8 mouse cellular contexts compared by ENCODE assay signal in the genomic region with DNA sequence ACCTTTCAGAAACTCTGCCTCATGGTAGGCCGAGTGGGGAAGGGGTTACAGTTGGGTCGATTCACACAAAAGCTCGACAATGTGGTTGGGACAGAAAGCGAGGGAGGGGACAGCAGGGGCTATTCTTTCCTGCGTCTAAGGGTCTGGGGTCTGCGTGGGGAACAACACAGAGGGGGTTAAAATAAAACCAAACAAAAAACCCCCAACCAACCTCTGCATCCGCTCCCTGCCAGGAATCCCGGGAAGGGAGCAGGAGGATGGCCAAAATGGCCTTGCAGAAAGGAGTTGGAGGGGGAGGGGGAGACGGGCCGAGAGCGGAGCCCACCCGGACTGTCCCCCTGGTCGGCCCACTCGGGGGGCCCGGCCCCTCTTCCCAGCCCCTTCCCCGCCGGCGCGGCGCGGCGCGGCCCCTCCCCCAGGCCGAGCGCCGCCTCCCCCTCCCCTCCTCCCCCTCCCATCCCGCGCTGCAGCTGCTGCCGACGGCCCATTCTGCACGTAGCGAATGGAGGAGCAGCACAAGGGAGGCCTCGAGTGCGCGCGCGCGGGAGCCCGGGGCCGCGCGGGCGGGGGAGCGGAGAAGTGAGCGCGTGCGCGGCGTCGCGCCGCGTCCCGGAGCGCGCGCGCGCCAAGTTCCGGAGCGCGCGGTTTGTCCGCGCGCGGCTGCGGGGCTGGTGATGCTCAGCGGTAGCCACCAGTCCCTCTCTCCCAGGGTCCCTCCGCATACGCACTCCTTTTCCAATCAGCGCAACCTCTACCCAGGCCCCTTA. TPM values are rescaled to one million over a fixed set of nuclear protein-coding genes. Genes with fewer than 3 reads are reported as not detected.
DNase-seq lines count a peak whose midpoint lies in the region; ATAC-seq lines count a peak whose summit lies in the region.

No protein-coding gene starts in this region.

- peak overlapping the region; percentile 92 for H3K27ac ChIP-seq in embryonic facial prominence, embryonic 12.5 days
- H3K27ac ChIP-seq in heart, embryonic 11.5 days (ENCODE audit: low read depth, low read length): peak overlapping the region; percentile 78
- peak overlapping the region; percentile 97 for H3K27ac ChIP-seq in kidney, embryonic 16.5 days (ENCODE audit: low read length)
- H3K27ac ChIP-seq in liver, embryonic 11.5 days (ENCODE audit: low read depth, low read length): peak overlapping the region; percentile 97

- H3K4me1 ChIP-seq in embryonic facial prominence, embryonic 12.5 days: peaks cover 32% of the 10 kb centered on the region
- peaks cover 34% of the 10 kb centered on the region for H3K4me1 ChIP-seq in heart, embryonic 11.5 days (ENCODE audit: control insufficient read depth, insufficient read depth, low read length)
- H3K4me1 ChIP-seq in kidney, embryonic 16.5 days (ENCODE audit: insufficient read depth, low read length): peaks cover 45% of the 10 kb centered on the region
- peaks cover 41% of the 10 kb centered on the region for H3K4me1 ChIP-seq in liver, embryonic 11.5 days (replicated peaks; ENCODE audit: control insufficient read depth, insufficient read depth, low read length)

- H3K4me2 ChIP-seq in embryonic facial prominence, embryonic 12.5 days (replicated peaks): peak overlapping the region; percentile 59
- peak overlapping the region; percentile 72 for H3K4me2 ChIP-seq in heart, embryonic 11.5 days
- peak overlapping the region; percentile 64 for H3K4me2 ChIP-seq in kidney, embryonic 16.5 days (replicated peaks; ENCODE audit: low read depth, low read length)
- H3K4me2 ChIP-seq in liver, embryonic 11.5 days: peak overlapping the region; percentile 85

- under 1% methylated on average over 55 of the region's 72 CpGs for WGBS in embryonic facial prominence, embryonic 12.5 days
- WGBS in heart, embryonic 11.5 days (ENCODE audit: insufficient replicate concordance): under 1% methylated on average over 41 of the region's 72 CpGs
- 0% methylated on average over 41 of the region's 72 CpGs for WGBS in kidney, embryonic 16.5 days
- WGBS in liver, embryonic 11.5 days: under 1% methylated on average over 61 of the region's 72 CpGs

- peak; percentile 50 for ATAC-seq in embryonic facial prominence, embryonic 12.5 days (ENCODE audit: insufficient number of reproducible peaks, insufficient read depth, low FRiP score, low TSS enrichment)
- peak; percentile 47 for ATAC-seq in heart, embryonic 11.5 days (replicated peaks; ENCODE audit: insufficient number of reproducible peaks, low FRiP score, low TSS enrichment)
- peak; percentile 49 for ATAC-seq in kidney, embryonic 16.5 days (ENCODE audit: low FRiP score, low TSS enrichment)
- peak; percentile 72 for ATAC-seq in liver, embryonic 11.5 days (replicated peaks; ENCODE audit: low FRiP score)

- H3K36me3 ChIP-seq in embryonic facial prominence, embryonic 12.5 days: no peaks in the 10 kb centered on the region
- H3K36me3 ChIP-seq in heart, embryonic 11.5 days (ENCODE audit: control insufficient read depth, insufficient read depth, low read length): no peaks in the 10 kb centered on the region
- no peaks in the 10 kb centered on the region for H3K36me3 ChIP-seq in kidney, embryonic 16.5 days (ENCODE audit: insufficient read depth, low read length)
- no peaks in the 10 kb centered on the region for H3K36me3 ChIP-seq in liver, embryonic 11.5 days (ENCODE audit: control insufficient read depth, insufficient read depth, low read length)

- peak overlapping the region; percentile 57 for H3K9ac ChIP-seq in embryonic facial prominence, embryonic 12.5 days
- H3K9ac ChIP-seq in heart, embryonic 11.5 days (ENCODE audit: low read depth, low read length): peak overlapping the region; percentile 75
- peak overlapping the region; percentile 71 for H3K9ac ChIP-seq in kidney, embryonic 16.5 days (replicated peaks; ENCODE audit: low read length)
- peak overlapping the region; percentile 79 for H3K9ac ChIP-seq in liver, embryonic 11.5 days (ENCODE audit: low read depth, low read length)

- no peaks in the 10 kb centered on the region for H3K9me3 ChIP-seq in embryonic facial prominence, embryonic 12.5 days
- no peaks in the 10 kb centered on the region for H3K9me3 ChIP-seq in heart, embryonic 11.5 days (replicated peaks; ENCODE audit: control insufficient read depth, low read length)
- H3K9me3 ChIP-seq in kidney, embryonic 16.5 days (ENCODE audit: low read length): no peaks in the 10 kb centered on the region
- no peaks in the 10 kb centered on the region for H3K9me3 ChIP-seq in liver, embryonic 11.5 days (ENCODE audit: control insufficient read depth, low read length)

- H3K4me3 ChIP-seq in embryonic facial prominence, embryonic 12.5 days: peak overlapping the region; percentile 38
- H3K4me3 ChIP-seq in heart, embryonic 11.5 days (ENCODE audit: low read depth, low read length): peak overlapping the region; percentile 50
- H3K4me3 ChIP-seq in kidney, embryonic 16.5 days (ENCODE audit: low read length): peak overlapping the region; percentile 55
- peak overlapping the region; percentile 60 for H3K4me3 ChIP-seq in liver, embryonic 11.5 days (ENCODE audit: low read depth, low read length)

- 0 out of 2 replicates have a peak, but pooled peaks cover 6% of the 10 kb centered on the region for H3K27me3 ChIP-seq in embryonic facial prominence, embryonic 12.5 days
- peaks cover 17% of the 10 kb centered on the region for H3K27me3 ChIP-seq in heart, embryonic 11.5 days (ENCODE audit: control insufficient read depth, insufficient read depth, low read length)
- H3K27me3 ChIP-seq in kidney, embryonic 16.5 days (ENCODE audit: insufficient read depth, low read length): peaks cover 9% of the 10 kb centered on the region
- H3K27me3 ChIP-seq in liver, embryonic 11.5 days (replicated peaks; ENCODE audit: control insufficient read depth, insufficient read depth, low read length): peaks cover 28% of the 10 kb centered on the region

- DNase-seq in layer of hippocampus, adult 11-12 months (ENCODE audit: low spot score): peak; percentile 91
- DNase-seq in layer of hippocampus, adult 9-10 months (ENCODE audit: low spot score): no peak
- DNase-seq in liver, embryonic 11.5 days (ENCODE audit: low spot score): peak; percentile 92
- DNase-seq in natural killer cell, adult 2 months (ENCODE audit: low spot score in 2 of 2): peak; percentile 64 to 66
- peak; percentile 74 for DNase-seq in telencephalon, adult 2 months (ENCODE audit: low read depth, low spot score)

RNA-seq across cellular contexts. Expression of a gene that starts 2.9 kb away (rescaled TPM):
- polyA plus RNA-seq in embryonic facial prominence, embryonic 12.5 days (2016; fragmentation: Nextera tagmentation; extraction: Ambion mirVana): 0.47 TPM in 1 of 2 replicates, not detected in the other
- 0.48 and 0.80 TPM in 2 replicates for polyA plus RNA-seq in heart, embryonic 11.5 days (2014; fragmentation: Nextera tagmentation; extraction: Ambion mirVana)
- not detected in 2 replicates for polyA plus RNA-seq in kidney, embryonic 16.5 days (2015; fragmentation: Nextera tagmentation; extraction: Ambion mirVana)
- polyA plus RNA-seq in liver, embryonic 11.5 days (2014; fragmentation: Nextera tagmentation; extraction: Ambion mirVana): not detected in 2 replicates

RNA-seq across cellular contexts. Expression of a gene that starts 49.8 kb away (rescaled TPM):
- polyA plus RNA-seq in embryonic facial prominence, embryonic 12.5 days (2016; fragmentation: Nextera tagmentation; extraction: Ambion mirVana): 43.1 and 45.4 TPM in 2 replicates
- polyA plus RNA-seq in heart, embryonic 11.5 days (2014; fragmentation: Nextera tagmentation; extraction: Ambion mirVana): 27.6 and 29.8 TPM in 2 replicates
- polyA plus RNA-seq in kidney, embryonic 16.5 days (2015; fragmentation: Nextera tagmentation; extraction: Ambion mirVana): 35.6 and 41.5 TPM in 2 replicates
- polyA plus RNA-seq in liver, embryonic 11.5 days (2014; fragmentation: Nextera tagmentation; extraction: Ambion mirVana): 16.0 and 18.0 TPM in 2 replicates

RNA-seq across cellular contexts. Expression of a gene that starts 50.4 kb away (rescaled TPM):
- polyA plus RNA-seq in embryonic facial prominence, embryonic 12.5 days (2016; fragmentation: Nextera tagmentation; extraction: Ambion mirVana): 137 and 153 TPM in 2 replicates
- 131 and 135 TPM in 2 replicates for polyA plus RNA-seq in heart, embryonic 11.5 days (2014; fragmentation: Nextera tagmentation; extraction: Ambion mirVana)
- 140 and 162 TPM in 2 replicates for polyA plus RNA-seq in kidney, embryonic 16.5 days (2015; fragmentation: Nextera tagmentation; extraction: Ambion mirVana)
- polyA plus RNA-seq in liver, embryonic 11.5 days (2014; fragmentation: Nextera tagmentation; extraction: Ambion mirVana): 192 and 194 TPM in 2 replicates
